In the genomic region with DNA sequence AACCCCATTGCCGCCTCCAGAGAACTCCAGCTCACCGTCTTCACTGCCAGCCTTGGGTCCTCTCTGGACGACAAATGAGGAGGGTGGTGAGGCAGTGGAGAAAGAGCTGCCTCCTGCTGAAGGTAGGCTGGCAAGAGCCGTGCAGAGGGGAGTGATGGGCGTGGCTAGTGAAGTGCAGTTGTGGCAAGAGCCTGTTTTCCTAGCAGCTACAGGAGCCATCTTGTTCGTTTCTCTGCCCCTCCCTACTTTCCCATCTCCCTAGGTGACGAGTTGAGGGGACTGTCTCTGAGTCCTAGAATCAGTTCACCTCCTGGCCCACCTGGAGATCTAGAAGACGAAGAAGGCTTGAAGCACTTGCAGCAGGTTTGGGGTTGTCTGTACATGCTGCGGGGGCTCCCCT, we compare ENCODE assay signal across 28 mouse cellular contexts. TPM values are rescaled to one million over a fixed set of nuclear protein-coding genes. Genes with fewer than 3 reads are reported as not detected.
DNase-seq lines count a peak whose midpoint lies in the region; ATAC-seq and TF ChIP-seq lines count a peak whose summit lies in the region.
"Had no signal": no experiment of that assay in that cellular context is flagged by ENCODE, and none has a peak within 500 bp of the region (broad histone marks: within the 10 kb centered on the region; RNA-seq: fewer than 3 reads in every experiment).

No protein-coding gene starts in this region.

- no peak for TF ChIP-seq POLR2A in cerebellum, adult 2 months (IDR thresholded peaks at IDR 0.05; ENCODE audit: borderline replicate concordance, insufficient read depth, low read length)

- H3K4me2 ChIP-seq in lung, postnatal 0 days (replicated peaks; ENCODE audit: low read depth, low read length) = no peak overlapping the region
- H3K4me2 ChIP-seq in forebrain, embryonic 16.5 days (ENCODE audit: low read length) = no peak overlapping the region
- H3K4me2 ChIP-seq: embryonic facial prominence, embryonic 13.5 days; forebrain, embryonic 12.5 days; forebrain, embryonic 15.5 days; heart, embryonic 12.5 days; heart, embryonic 15.5 days; hindbrain, embryonic 14.5 days had no signal

- no peak overlapping the region for H3K9ac ChIP-seq in lung, postnatal 0 days (replicated peaks; ENCODE audit: low read depth)
- H3K9ac ChIP-seq in forebrain, embryonic 16.5 days (replicated peaks; ENCODE audit: low read depth, low read length) = no peak overlapping the region
- H3K9ac ChIP-seq: embryonic facial prominence, embryonic 13.5 days; forebrain, embryonic 12.5 days; forebrain, embryonic 15.5 days; heart, embryonic 12.5 days; heart, embryonic 15.5 days; hindbrain, embryonic 14.5 days had no signal

- 0 out of 2 replicates have a peak overlapping the region, but pooled peaks have one; percentile 2 for H3K27ac ChIP-seq in lung, postnatal 0 days (ENCODE audit: low read length)
- no peak overlapping the region for H3K27ac ChIP-seq in forebrain, embryonic 16.5 days (ENCODE audit: low read length)
- H3K27ac ChIP-seq in cerebellum, adult 2 months (ENCODE audit: insufficient read depth, low read length) = no peak overlapping the region
- H3K27ac ChIP-seq: embryonic facial prominence, embryonic 10.5 days; embryonic facial prominence, embryonic 13.5 days; forebrain, embryonic 15.5 days; heart, embryonic 15.5 days; hindbrain, embryonic 14.5 days had no signal

- peaks cover 50% of the 10 kb centered on the region for H3K36me3 ChIP-seq in lung, postnatal 0 days (ENCODE audit: insufficient read depth, low read length)
- peaks cover 100% of the 10 kb centered on the region for H3K36me3 ChIP-seq in E14TG2a.4 (ENCODE audit: insufficient read depth, low read length)
- H3K36me3 ChIP-seq in forebrain, embryonic 16.5 days (ENCODE audit: control insufficient read depth, insufficient read depth) = peaks cover 27% of the 10 kb centered on the region

- TF ChIP-seq CTCF in lung, postnatal 0 days (IDR thresholded peaks at IDR 0.05) = no peak
- no peak for TF ChIP-seq CTCF in E14TG2a.4 (conservative IDR thresholded peaks at IDR 0.05; ENCODE audit: low read length)
- no peak for TF ChIP-seq CTCF in cerebellum, adult 2 months (IDR thresholded peaks at IDR 0.05; ENCODE audit: borderline replicate concordance, insufficient read depth, low read depth, low read length)

- H3K9me3 ChIP-seq in lung, postnatal 0 days (ENCODE audit: low read length) = no peaks in the 10 kb centered on the region
- H3K9me3 ChIP-seq in E14TG2a.4 (ENCODE audit: low read length) = no peaks in the 10 kb centered on the region
- no peaks in the 10 kb centered on the region for H3K9me3 ChIP-seq in forebrain, embryonic 16.5 days (ENCODE audit: control insufficient read depth, low read length)
- H3K9me3 ChIP-seq: embryonic facial prominence, embryonic 10.5 days; embryonic facial prominence, embryonic 13.5 days; forebrain, embryonic 12.5 days; forebrain, embryonic 15.5 days; heart, embryonic 12.5 days; heart, embryonic 15.5 days had no signal

- peak; percentile 27; the same call in 1 of the 2 replicates for ATAC-seq in lung, postnatal 0 days
- no peak for ATAC-seq in forebrain, embryonic 16.5 days
- ATAC-seq: CD4-positive, CD25-positive, alpha-beta regulatory T cell, adult 4 months; forebrain, embryonic 15.5 days had no signal

- no peak for TF ChIP-seq EP300 in lung, postnatal 0 days (IDR thresholded peaks at IDR 0.05)

- DNase-seq in lung, postnatal 0 days (ENCODE audit: low spot score) = peak; percentile 49
- DNase-seq in lung, postnatal 4 days = no peak
- DNase-seq in R1 (ENCODE audit: low read depth, low spot score) = peak; percentile 70
- DNase-seq in cerebellum, adult 2 months = no peak
- DNase-seq: adrenal gland, adult 2 months; adrenal gland, postnatal 14 days; cerebellum, adult 11 months; cerebellum, adult 8-10 months; cerebellum, postnatal 10 days; cerebellum, postnatal 36 days; embryo, embryonic 11 days; gastrocnemius, postnatal 10 days; gastrocnemius, postnatal 36 days; heart, postnatal 10 days; heart, postnatal 36 days had no signal

- no peaks in the 10 kb centered on the region for H3K4me1 ChIP-seq in lung, postnatal 0 days (ENCODE audit: insufficient read depth, low read depth, low read length)
- H3K4me1 ChIP-seq in E14TG2a.4 (replicated peaks; ENCODE audit: low read depth, low read length) = peaks cover 99% of the 10 kb centered on the region
- peaks cover 3% of the 10 kb centered on the region; the same call in 1 of the 2 replicates for H3K4me1 ChIP-seq in forebrain, embryonic 16.5 days (replicated peaks; ENCODE audit: control insufficient read depth, insufficient read depth, low read length)
- peaks cover 11% of the 10 kb centered on the region; the same call in 1 of the 2 replicates for H3K4me1 ChIP-seq in cerebellum, adult 2 months (ENCODE audit: control insufficient read depth, insufficient read depth, low read length)

- no peaks in the 10 kb centered on the region for H3K27me3 ChIP-seq in lung, postnatal 0 days (replicated peaks; ENCODE audit: insufficient read depth, low read length)
- no peaks in the 10 kb centered on the region for H3K27me3 ChIP-seq in E14TG2a.4 (ENCODE audit: insufficient read depth, low read length)
- H3K27me3 ChIP-seq in forebrain, embryonic 16.5 days (replicated peaks; ENCODE audit: control insufficient read depth, insufficient read depth, low read length) = no peaks in the 10 kb centered on the region
- H3K27me3 ChIP-seq in cerebellum, adult 2 months (ENCODE audit: control insufficient read depth, insufficient read depth, low read length) = no peaks in the 10 kb centered on the region
- H3K27me3 ChIP-seq: embryonic facial prominence, embryonic 13.5 days; forebrain, embryonic 12.5 days; forebrain, embryonic 15.5 days; heart, embryonic 12.5 days; heart, embryonic 15.5 days had no signal

- 67% methylated on average over 9 of the region's 9 CpGs for WGBS in lung, postnatal 0 days
- WGBS in forebrain, embryonic 16.5 days = 78% methylated on average over 9 of the region's 9 CpGs
- 76% methylated on average over 9 of the region's 9 CpGs for WGBS in cerebellum, adult 2 months

- H3K4me3 ChIP-seq in lung, postnatal 0 days (ENCODE audit: low read depth, low read length) = no peak overlapping the region
- H3K4me3 ChIP-seq in E14TG2a.4 (replicated peaks; ENCODE audit: low read length) = peak overlapping the region; percentile 51; the same call in 1 of the 2 replicates
- H3K4me3 ChIP-seq in forebrain, embryonic 16.5 days (replicated peaks; ENCODE audit: low read length) = no peak overlapping the region
- no peak overlapping the region for H3K4me3 ChIP-seq in cerebellum, adult 2 months (replicated peaks; ENCODE audit: insufficient read depth, low read depth, low read length)
- H3K4me3 ChIP-seq: embryonic facial prominence, embryonic 13.5 days; erythroblast, embryonic 14.5 days; forebrain, embryonic 12.5 days; forebrain, embryonic 15.5 days; heart, embryonic 12.5 days; heart, embryonic 15.5 days had no signal

RNA-seq across cellular contexts. Expression of gene Gigyf1, which starts 3.5 kb away (rescaled TPM):
- polyA plus RNA-seq in lung, postnatal 0 days (2015; fragmentation: Nextera tagmentation; extraction: Ambion mirVana) = 10.6 and 12.4 TPM in 2 replicates
- 16.5 and 20.2 TPM in 2 replicates for polyA plus RNA-seq in forebrain, embryonic 16.5 days (2015; fragmentation: Nextera tagmentation; extraction: Ambion mirVana)
- polyA plus RNA-seq in cerebellum, adult 2 months (2012; rRNA removed) = 59.8 and 61.2 TPM in 2 replicates

RNA-seq across cellular contexts. Expression of gene Epo, which starts 11.2 kb away (rescaled TPM):
- not detected in 2 replicates for polyA plus RNA-seq in lung, postnatal 0 days (2015; fragmentation: Nextera tagmentation; extraction: Ambion mirVana)
- not detected in 2 replicates for polyA plus RNA-seq in forebrain, embryonic 16.5 days (2015; fragmentation: Nextera tagmentation; extraction: Ambion mirVana)
- not detected in 2 replicates for polyA plus RNA-seq in cerebellum, adult 2 months (2012; rRNA removed)
- polyA plus RNA-seq: adrenal gland, adult 2 months; C2C12; CD4-positive, CD25-positive, alpha-beta regulatory T cell, adult 4 months; cortical plate, adult 2 months; embryonic facial prominence, embryonic 13.5 days; erythroblast, embryonic 14.5 days; forebrain, embryonic 15.5 days; heart, embryonic 12.5 days; heart, embryonic 15.5 days; hindbrain, embryonic 14.5 days had no signal

RNA-seq across cellular contexts. Expression of gene Gnb2, which starts 11.4 kb away (rescaled TPM):
- 507 and 513 TPM in 2 replicates for polyA plus RNA-seq in lung, postnatal 0 days (2015; fragmentation: Nextera tagmentation; extraction: Ambion mirVana)
- polyA plus RNA-seq in forebrain, embryonic 16.5 days (2015; fragmentation: Nextera tagmentation; extraction: Ambion mirVana) = 498 and 517 TPM in 2 replicates
- 410 and 442 TPM in 2 replicates for polyA plus RNA-seq in cerebellum, adult 2 months (2012; rRNA removed)

RNA-seq across cellular contexts. Expression of gene Pop7, which starts 19.5 kb away (rescaled TPM):
- polyA plus RNA-seq in lung, postnatal 0 days (2015; fragmentation: Nextera tagmentation; extraction: Ambion mirVana) = 37.8 and 38.7 TPM in 2 replicates
- polyA plus RNA-seq in forebrain, embryonic 16.5 days (2015; fragmentation: Nextera tagmentation; extraction: Ambion mirVana) = 66.8 and 74.7 TPM in 2 replicates
- polyA plus RNA-seq in cerebellum, adult 2 months (2012; rRNA removed) = 54.8 and 55.3 TPM in 2 replicates

RNA-seq across cellular contexts. Expression of gene Actl6b, which starts 31.5 kb away (rescaled TPM):
- polyA plus RNA-seq in lung, postnatal 0 days (2015; fragmentation: Nextera tagmentation; extraction: Ambion mirVana) = 0.15 TPM in 1 of 2 replicates, not detected in the other
- polyA plus RNA-seq in forebrain, embryonic 16.5 days (2015; fragmentation: Nextera tagmentation; extraction: Ambion mirVana) = 254 and 298 TPM in 2 replicates
- 125 and 135 TPM in 2 replicates for polyA plus RNA-seq in cerebellum, adult 2 months (2012; rRNA removed)
- polyA plus RNA-seq: C2C12; CD4-positive, CD25-positive, alpha-beta regulatory T cell, adult 4 months; erythroblast, embryonic 14.5 days had no signal

Comparison
In these comparisons a context has a peak if more than half of its experiments do, and no peak if none do; other contexts are left out.
1. DNase-seq: peak in lung, postnatal 0 days (single experiment) and R1 (single experiment); none in lung, postnatal 4 days (0 of 2) and cerebellum, adult 2 months (0 of 2).